Mouse (Mus musculus) 3134 (cell line): Measurements from ENCODE around the gene Akr1a1.
A peak's percentile ranks its signal among the peaks of the same experiment; 100 is the strongest.
"Not testable (repeated sequence)": the region's sequence is repeated elsewhere in the genome, so short reads cannot be mapped to it uniquely, and the experiment has no call there.

Source experiments
- DNase-seq: peaks from one replicate; pipeline ENCODE4 v3.0.0-alpha.2; 2011; ENCODE audit warnings: low spot score; ENCODE audit not compliant: insufficient read length; ENCODE audit errors: extremely low read depth

Gene Akr1a1

DNA sequence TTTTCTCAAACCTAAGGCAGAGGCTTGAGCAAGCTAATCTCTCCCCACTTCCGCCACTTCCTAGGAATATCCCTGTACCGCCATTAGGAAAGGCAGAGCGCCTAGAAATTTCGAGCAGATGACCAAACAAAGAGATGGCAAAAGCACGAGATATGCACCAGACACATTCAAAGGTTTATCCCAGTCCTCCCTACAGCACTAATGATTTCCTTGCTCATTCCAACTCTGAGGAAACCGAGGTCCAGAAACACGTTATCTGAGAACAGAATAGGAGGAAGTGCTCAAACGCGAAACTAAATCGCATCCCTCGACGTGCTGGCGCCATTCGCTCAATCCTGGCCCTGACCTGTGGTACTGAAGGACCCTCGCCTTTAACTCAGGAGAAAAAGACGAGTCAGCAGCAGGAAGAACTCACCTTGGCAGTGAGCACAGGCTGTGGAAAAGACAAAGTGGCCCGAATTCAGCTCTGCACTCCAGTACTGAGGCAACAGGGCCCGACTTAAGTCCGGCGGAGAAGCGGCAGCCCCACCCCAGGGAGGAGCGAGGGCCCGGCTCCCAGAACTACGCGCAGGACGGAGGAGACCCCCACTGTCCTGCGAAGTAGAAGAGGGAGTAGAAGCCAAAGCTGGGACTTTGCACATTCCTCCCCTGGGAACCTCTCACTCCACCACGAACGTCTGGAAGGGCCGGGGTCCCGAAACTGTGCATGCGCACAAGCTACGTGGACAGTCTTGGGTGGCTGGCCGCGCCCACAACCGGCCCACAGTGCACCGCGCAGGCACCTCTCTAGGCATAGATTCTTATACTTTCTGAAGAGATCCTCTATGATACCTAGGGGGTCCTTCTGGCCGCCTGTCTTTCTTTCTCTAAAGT is at the start of gene Akr1a1:
Akr1a1 (minus strand) TSS at position 757 of the 873 bp plus-strand sequence.
- peak; percentile 95 for DNase-seq

DNA sequence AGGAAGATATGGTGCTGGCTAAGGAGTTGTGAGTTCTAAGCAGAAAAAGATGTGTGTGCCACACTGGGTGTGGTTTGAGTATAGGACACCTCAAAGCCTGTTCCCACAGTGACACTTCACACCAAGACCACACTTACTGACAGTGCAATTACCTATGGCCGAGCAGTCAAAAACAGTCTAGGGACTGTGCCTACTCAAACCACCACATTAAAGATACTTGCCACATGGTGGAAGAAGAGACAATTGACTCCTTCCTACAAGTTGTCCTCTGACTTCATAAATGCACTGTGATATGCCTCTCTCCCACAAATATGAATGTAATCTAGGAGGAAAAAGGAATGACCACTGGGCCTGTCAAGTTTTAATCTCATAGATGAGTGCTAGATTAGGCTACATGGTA is 49.5 kb upstream of the Akr1a1 start:
- DNase-seq, result no peak

- no peak for DNase-seq
These were observed 47.3 kb upstream of the Akr1a1 start for GRCm38 (mm10) chr4:116698693-116699342.

DNA sequence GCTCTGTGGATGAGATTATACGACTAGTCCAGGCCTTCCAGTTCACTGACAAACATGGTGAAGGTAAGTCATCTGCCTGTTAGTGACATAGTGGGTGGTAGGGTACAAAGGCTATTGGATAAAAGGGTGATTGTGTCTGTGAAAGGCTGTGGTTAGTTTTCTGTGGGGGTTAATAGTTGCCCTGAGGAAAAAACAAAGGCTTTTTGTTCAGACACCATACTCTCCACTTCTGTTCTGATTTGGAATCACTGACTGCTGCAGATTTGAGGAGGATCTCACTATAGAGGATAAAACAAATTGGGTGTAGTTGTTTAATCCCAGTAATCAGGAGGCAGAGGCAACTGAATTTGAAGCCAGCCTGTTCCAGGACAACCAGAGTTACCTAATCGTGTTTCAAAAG is 42.3 kb upstream of the Akr1a1 start:
- DNase-seq, result no peak

- no peak for DNase-seq
These were observed 40.7 kb upstream of the Akr1a1 start for GRCm38 (mm10) chr4:116692146-116692545.

- DNase-seq, result no peak
These were observed 37.9 kb upstream of the Akr1a1 start for GRCm38 (mm10) chr4:116689309-116689876.

- no peak for DNase-seq
These were observed 35.6 kb upstream of the Akr1a1 start for GRCm38 (mm10) chr4:116687041-116687440.

- DNase-seq, result peak; percentile 93
These were observed 34.1 kb upstream of the Akr1a1 start, which contains the start of gene Prdx1 for GRCm38 (mm10) chr4:116685402-116686061. TSS of gene Prdx1 (plus strand) at chr4:116685544.

- no peak for DNase-seq
These were observed 33.2 kb upstream of the Akr1a1 start for GRCm38 (mm10) chr4:116684665-116685064.

DNA sequence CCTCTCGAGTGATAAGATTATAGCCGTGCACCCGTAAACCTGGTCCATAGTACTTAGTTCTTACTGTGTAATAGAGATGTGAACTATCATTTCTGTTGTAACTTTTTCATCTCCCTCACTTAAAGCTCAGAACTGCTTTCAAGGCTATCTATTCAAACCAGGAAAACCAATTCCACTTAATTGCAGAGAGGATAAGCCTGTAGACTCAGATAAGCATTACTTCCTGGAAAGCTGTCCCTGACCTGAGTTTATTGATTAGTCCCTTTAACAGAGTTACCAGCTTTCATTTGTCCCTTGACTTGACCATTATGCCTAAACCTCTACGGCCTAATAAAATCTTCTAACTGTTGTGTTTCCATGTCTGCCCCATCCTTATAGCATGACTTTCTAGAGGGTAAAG is 32.5 kb upstream of the Akr1a1 start:
- DNase-seq, result no peak

DNA sequence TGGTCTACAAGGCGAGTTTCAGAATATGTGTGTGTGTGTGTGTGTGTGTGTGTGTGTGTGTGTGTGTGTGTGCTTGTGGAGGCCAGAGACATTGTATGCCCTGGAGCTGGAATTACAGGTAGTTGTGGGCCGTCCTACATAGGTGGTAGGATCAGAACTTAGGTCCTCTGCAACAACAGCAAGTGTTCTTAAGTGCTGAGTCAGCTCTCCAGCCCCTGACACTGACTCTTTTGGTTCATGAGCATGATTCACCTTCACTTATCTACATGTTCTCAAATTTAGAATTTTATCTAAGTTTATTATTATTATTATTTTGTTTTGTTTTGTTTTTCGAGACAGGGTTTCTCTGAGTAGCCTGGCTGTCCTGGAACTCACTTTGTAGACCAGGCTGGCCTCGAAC is 29.0 kb upstream of the Akr1a1 start:
- DNase-seq, result not testable (repeated sequence)

GRCm38 (mm10) chr4:116679141-116679540 is 27.7 kb upstream of the Akr1a1 start:
- DNase-seq, result peak; percentile 48

DNA sequence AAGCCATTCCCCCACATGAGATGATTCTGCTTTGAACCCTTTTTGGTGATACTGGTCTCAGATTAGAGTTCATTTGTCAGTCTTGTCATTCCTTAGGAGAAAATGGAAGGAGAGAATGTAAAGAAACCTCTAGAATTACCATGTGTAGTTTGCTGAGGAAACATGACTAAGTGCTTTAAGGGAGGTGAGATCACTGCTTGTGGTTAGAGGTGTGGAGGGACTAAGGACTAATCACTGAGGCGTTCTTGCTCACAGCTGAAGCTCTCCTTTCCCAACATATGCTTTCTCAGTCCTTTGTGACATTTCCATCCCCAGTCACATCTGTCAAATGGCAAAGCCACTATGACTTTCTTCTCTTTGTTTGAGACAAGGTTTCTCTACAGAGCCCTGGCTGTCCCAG is 26.3 kb upstream of the Akr1a1 start:
- DNase-seq, result no peak

- DNase-seq, result no peak
These were observed 24.5 kb upstream of the Akr1a1 start for GRCm38 (mm10) chr4:116676027-116676426.

GRCm38 (mm10) chr4:116674761-116675160 is 23.3 kb upstream of the Akr1a1 start:
- DNase-seq, result not testable (repeated sequence)

- peak; percentile 42 for DNase-seq
These were observed 21.3 kb upstream of the Akr1a1 start for GRCm38 (mm10) chr4:116672785-116673184.

DNA sequence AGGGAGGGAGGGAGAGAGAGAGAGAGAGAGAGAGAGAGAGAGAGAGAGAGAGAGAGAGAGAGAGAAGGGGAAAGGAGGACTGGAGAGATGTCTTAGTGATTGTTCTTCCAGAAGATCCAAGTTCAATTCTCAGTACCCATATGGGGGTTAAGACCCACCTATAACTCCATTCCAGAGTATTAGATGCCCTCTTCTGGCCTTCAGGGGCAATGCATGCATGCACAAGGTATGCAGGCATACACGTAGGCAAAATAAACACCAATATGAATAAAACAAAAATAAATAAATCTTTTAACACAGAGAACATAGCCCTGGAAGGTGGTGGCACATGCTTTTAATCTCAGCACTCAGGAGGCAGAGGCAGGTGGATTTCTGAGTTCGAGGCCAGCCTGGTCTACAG is 17.8 kb upstream of the Akr1a1 start:
- no peak for DNase-seq

DNA sequence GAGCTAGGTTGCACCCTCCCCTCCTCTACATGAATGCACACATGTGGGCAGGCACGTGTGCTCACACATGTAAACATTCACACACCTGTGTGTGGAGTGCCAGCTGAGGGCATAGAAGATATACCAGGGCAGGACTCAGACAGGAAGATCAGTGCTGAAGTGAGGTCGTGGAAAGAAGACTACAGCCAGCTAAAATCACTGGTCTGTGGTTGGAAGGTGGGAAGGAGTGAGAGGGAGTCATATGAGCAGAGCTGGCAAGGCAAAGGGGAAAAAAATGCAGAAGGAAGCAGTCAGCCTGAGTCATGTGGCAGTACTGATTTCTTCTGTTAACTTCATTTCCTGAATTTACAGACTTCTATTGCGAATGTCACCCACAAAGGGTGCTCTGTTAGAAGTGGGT is 16.7 kb upstream of the Akr1a1 start:
- peak; percentile 68 for DNase-seq

DNA sequence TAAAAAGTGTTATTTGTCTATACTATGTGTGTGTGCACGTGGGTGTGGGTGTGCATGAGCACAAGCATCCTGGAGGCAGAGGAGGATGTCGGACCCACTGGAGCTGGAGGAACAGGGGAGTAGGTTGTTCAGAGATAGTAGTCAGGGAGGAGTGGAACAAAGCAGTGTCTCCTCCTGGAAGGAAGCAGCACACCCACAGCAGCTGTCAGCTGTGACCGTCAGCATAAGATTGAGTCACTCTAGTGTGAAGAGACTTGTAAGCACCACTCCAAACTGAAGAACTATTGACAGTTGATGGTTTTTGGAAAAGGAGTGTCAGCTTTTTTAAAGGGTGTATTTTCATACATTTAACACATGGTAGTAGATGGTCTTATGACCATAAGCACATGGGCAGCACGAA is 15.1 kb upstream of the Akr1a1 start:
- peak; percentile 20 for DNase-seq

- no peak for DNase-seq
These were observed 10.5 kb upstream of the Akr1a1 start for GRCm38 (mm10) chr4:116661998-116662397.

GRCm38 (mm10) chr4:116660829-116661228 is 9.3 kb upstream of the Akr1a1 start:
- no peak for DNase-seq
